Mouse (Mus musculus) brain, adult 2 months (tissue): Measurements from ENCODE around the gene Srms.

Experiments used
- DNase-seq: peaks from one replicate; pipeline ENCODE4 v3.0.0; 2011; ENCODE audit warnings: low read depth, low spot score

Gene Srms

GRCm38 (mm10) chr2:181213021-181213445 lies at the start of gene Srms:
Gene Srms, minus strand, starts transcription at chr2:181213185.
- no peak for DNase-seq

- no peak for DNase-seq
Measured at GRCm38 (mm10) chr2:181253248-181253647, 40.3 kb upstream of the Srms start.

GRCm38 (mm10) chr2:181251841-181252240 lies 38.9 kb upstream of the Srms start:
- DNase-seq = no peak

- DNase-seq = no peak
Measured at GRCm38 (mm10) chr2:181249217-181249616, 36.2 kb upstream of the Srms start.

- DNase-seq = no peak
Measured at GRCm38 (mm10) chr2:181245031-181245430, 32.0 kb upstream of the Srms start.

GRCm38 (mm10) chr2:181243706-181244394 lies 30.9 kb upstream of the Srms start:
- no peak for DNase-seq

- DNase-seq = no peak
Measured at GRCm38 (mm10) chr2:181242314-181242665, 29.3 kb upstream of the Srms start.

- DNase-seq = no peak
Measured at GRCm38 (mm10) chr2:181241602-181242313, 28.8 kb upstream of the Srms start, which contains the start of gene Helz2. Gene Helz2, minus strand, starts transcription at chr2:181242027.

- DNase-seq = no peak
Measured at GRCm38 (mm10) chr2:181240806-181241440, 27.9 kb upstream of the Srms start.

- DNase-seq = peak; percentile 37
Measured at GRCm38 (mm10) chr2:181239261-181239660, 26.3 kb upstream of the Srms start.

GRCm38 (mm10) chr2:181238861-181239260 lies 25.9 kb upstream of the Srms start:
- DNase-seq = no peak

GRCm38 (mm10) chr2:181238091-181238610 lies 25.2 kb upstream of the Srms start:
- DNase-seq = no peak

GRCm38 (mm10) chr2:181237251-181238014 lies 24.4 kb upstream of the Srms start:
- no peak for DNase-seq

- DNase-seq = no peak
Measured at GRCm38 (mm10) chr2:181235681-181236566, 22.9 kb upstream of the Srms start.

GRCm38 (mm10) chr2:181234680-181235079 lies 21.7 kb upstream of the Srms start:
- no peak for DNase-seq

- no peak for DNase-seq
Measured at GRCm38 (mm10) chr2:181233443-181233842, 20.5 kb upstream of the Srms start.

- peak; percentile 79 for DNase-seq
Measured at GRCm38 (mm10) chr2:181231171-181231570, 18.2 kb upstream of the Srms start.

- DNase-seq = no peak
Measured at GRCm38 (mm10) chr2:181228335-181228734, 15.3 kb upstream of the Srms start.

- no peak for DNase-seq
Measured at GRCm38 (mm10) chr2:181227122-181227521, 14.1 kb upstream of the Srms start.

- no peak for DNase-seq
Measured at GRCm38 (mm10) chr2:181224994-181225393, 12.0 kb upstream of the Srms start.

- DNase-seq = peak; percentile 20
Measured at GRCm38 (mm10) chr2:181220361-181220760, 7.4 kb upstream of the Srms start.
